Mouse (Mus musculus): Measurements from ENCODE around the gene Psmb10. TPM values are rescaled to one million over a fixed set of nuclear protein-coding genes. Genes with fewer than 3 reads are reported as not detected.

Gene Psmb10
- polyA plus RNA-seq, 2 experiments, result 31.8 to 38.8 TPM

- TF ChIP-seq POLR2A (IDR thresholded peaks at IDR 0.05; ENCODE audit: borderline replicate concordance, extremely low read depth, insufficient read depth, insufficient read length), result no peak
- ATAC-seq (ENCODE audit: low FRiP score, low read depth) (no peak), DNase-seq (ENCODE audit: low spot score) (no peak)
- Histone ChIP-seq H3K27ac (replicated peaks; ENCODE audit: low read depth, low read length) (no peak overlapping the region), H3K36me3 (ENCODE audit: control insufficient read depth, insufficient read depth, low read length) (peaks cover 83% of the 10 kb centered on the region), H3K4me2 (replicated peaks; ENCODE audit: low read depth, low read length, severe bottlenecking) (no peak overlapping the region), H3K9ac (ENCODE audit: low read depth, low read length, severe bottlenecking) (no peak overlapping the region), H3K27me3 (ENCODE audit: control insufficient read depth, insufficient read depth, low read length) (no peaks in the 10 kb centered on the region), H3K4me3 (replicated peaks; ENCODE audit: low read length) (no peak overlapping the region), H3K4me1 (ENCODE audit: control insufficient read depth, insufficient read depth, low read length) (peaks cover 3% of the 10 kb centered on the region; the same call in 1 of the 2 replicates), H3K9me3 (ENCODE audit: control insufficient read depth, low read length) (no peaks in the 10 kb centered on the region)
- 88% methylated on average over 6 of the region's 6 CpGs for WGBS
Measured at GRCm38 (mm10) chr8:105890870-105891269, 47.4 kb downstream of the Psmb10 start.

- DNase-seq (ENCODE audit: low spot score) (no peak), ATAC-seq (ENCODE audit: low FRiP score, low read depth) (no peak)
- Histone ChIP-seq H3K27ac (replicated peaks; ENCODE audit: low read depth, low read length) (no peak overlapping the region), H3K36me3 (ENCODE audit: control insufficient read depth, insufficient read depth, low read length) (peaks cover 89% of the 10 kb centered on the region), H3K27me3 (ENCODE audit: control insufficient read depth, insufficient read depth, low read length) (no peaks in the 10 kb centered on the region), H3K4me2 (replicated peaks; ENCODE audit: low read depth, low read length, severe bottlenecking) (no peak overlapping the region), H3K4me3 (replicated peaks; ENCODE audit: low read length) (no peak overlapping the region), H3K9me3 (ENCODE audit: control insufficient read depth, low read length) (no peaks in the 10 kb centered on the region), H3K4me1 (ENCODE audit: control insufficient read depth, insufficient read depth, low read length) (peaks cover 3% of the 10 kb centered on the region; the same call in 1 of the 2 replicates), H3K9ac (ENCODE audit: low read depth, low read length, severe bottlenecking) (no peak overlapping the region)
- WGBS, result 94% methylated on average over 12 of the region's 12 CpGs
- TF ChIP-seq POLR2A (IDR thresholded peaks at IDR 0.05; ENCODE audit: borderline replicate concordance, extremely low read depth, insufficient read depth, insufficient read length), result no peak
Measured at GRCm38 (mm10) chr8:105889756-105890465, 48.3 kb downstream of the Psmb10 start.

Small RNA genes within 50 kb of the gene (microRNA-seq; reads per million reads assigned to microRNA genes)
- gene Mir7074, result not detected

Other genes starting within 250 kb of the Psmb10 start
- 52.8 and 68.4 TPM in 2 replicates for gene Acd, start 237.3 kb downstream of the Psmb10 start, polyA plus RNA-seq (2012; rRNA removed)
- 62.0 and 72.1 TPM in 2 replicates for gene Acd, start 237.3 kb downstream of the Psmb10 start, polyA plus RNA-seq (2014; fragmentation: Nextera tagmentation; extraction: Ambion mirVana)
- 17.9 and 28.4 TPM in 2 replicates for gene Pard6a, start 237.3 kb downstream of the Psmb10 start, polyA plus RNA-seq (2012; rRNA removed)
- gene Pard6a, start 237.3 kb downstream of the Psmb10 start, polyA plus RNA-seq (2014; fragmentation: Nextera tagmentation; extraction: Ambion mirVana), result 18.4 and 19.3 TPM in 2 replicates
- 0.18 TPM in 1 of 2 replicates, not detected in the other for gene 4933405L10Rik, start 230.8 kb downstream of the Psmb10 start, polyA plus RNA-seq (2012; rRNA removed)
- gene 4933405L10Rik, start 230.8 kb downstream of the Psmb10 start, polyA plus RNA-seq (2014; fragmentation: Nextera tagmentation; extraction: Ambion mirVana), result 0.29 TPM in 1 of 2 replicates, not detected in the other
- gene Enkd1, start 230.2 kb downstream of the Psmb10 start, polyA plus RNA-seq (2012; rRNA removed), result 43.3 and 45.4 TPM in 2 replicates
- 19.8 and 22.8 TPM in 2 replicates for gene Enkd1, start 230.2 kb downstream of the Psmb10 start, polyA plus RNA-seq (2014; fragmentation: Nextera tagmentation; extraction: Ambion mirVana)
- gene Gfod2, start 179.8 kb downstream of the Psmb10 start, polyA plus RNA-seq (2012; rRNA removed), result 10.5 and 11.7 TPM in 2 replicates
- gene Gfod2, start 179.8 kb downstream of the Psmb10 start, polyA plus RNA-seq (2014; fragmentation: Nextera tagmentation; extraction: Ambion mirVana), result 13.6 and 17.7 TPM in 2 replicates
- gene Ranbp10, start 111.1 kb downstream of the Psmb10 start, polyA plus RNA-seq (2012; rRNA removed), result 31.3 and 37.4 TPM in 2 replicates
- gene Ranbp10, start 111.1 kb downstream of the Psmb10 start, polyA plus RNA-seq (2014; fragmentation: Nextera tagmentation; extraction: Ambion mirVana), result 12.2 and 15.0 TPM in 2 replicates
- gene Tsnaxip1, start 110.7 kb downstream of the Psmb10 start, polyA plus RNA-seq (2012; rRNA removed), result 0.06 and 0.19 TPM in 2 replicates
- gene Tsnaxip1, start 110.7 kb downstream of the Psmb10 start, polyA plus RNA-seq (2014; fragmentation: Nextera tagmentation; extraction: Ambion mirVana), result 0.18 and 0.62 TPM in 2 replicates
- 92.2 and 98.0 TPM in 2 replicates for gene Cenpt, start 85.2 kb downstream of the Psmb10 start, polyA plus RNA-seq (2012; rRNA removed)
- 41.5 and 45.7 TPM in 2 replicates for gene Cenpt, start 85.2 kb downstream of the Psmb10 start, polyA plus RNA-seq (2014; fragmentation: Nextera tagmentation; extraction: Ambion mirVana)
- gene Thap11, start 83.3 kb downstream of the Psmb10 start, polyA plus RNA-seq (2012; rRNA removed), result 70.7 and 83.1 TPM in 2 replicates
- gene Thap11, start 83.3 kb downstream of the Psmb10 start, polyA plus RNA-seq (2014; fragmentation: Nextera tagmentation; extraction: Ambion mirVana), result 62.5 and 68.4 TPM in 2 replicates
- gene Nutf2, start 77.9 kb downstream of the Psmb10 start, polyA plus RNA-seq (2012; rRNA removed), result 239 and 249 TPM in 2 replicates
- gene Nutf2, start 77.9 kb downstream of the Psmb10 start, polyA plus RNA-seq (2014; fragmentation: Nextera tagmentation; extraction: Ambion mirVana), result 259 and 271 TPM in 2 replicates
- 91.8 and 127 TPM in 2 replicates for gene Edc4, start 57.6 kb downstream of the Psmb10 start, polyA plus RNA-seq (2012; rRNA removed)
- 39.6 and 49.1 TPM in 2 replicates for gene Edc4, start 57.6 kb downstream of the Psmb10 start, polyA plus RNA-seq (2014; fragmentation: Nextera tagmentation; extraction: Ambion mirVana)
- 2.2 TPM in 2 replicates for gene Nrn1l, start 44.9 kb downstream of the Psmb10 start, polyA plus RNA-seq (2012; rRNA removed)
- gene Nrn1l, start 44.9 kb downstream of the Psmb10 start, polyA plus RNA-seq (2014; fragmentation: Nextera tagmentation; extraction: Ambion mirVana), result 0.45 and 1.1 TPM in 2 replicates
- gene Pskh1, start 38.0 kb downstream of the Psmb10 start, polyA plus RNA-seq (2012; rRNA removed), result 57.2 and 82.7 TPM in 2 replicates
- 33.1 and 37.6 TPM in 2 replicates for gene Pskh1, start 38.0 kb downstream of the Psmb10 start, polyA plus RNA-seq (2014; fragmentation: Nextera tagmentation; extraction: Ambion mirVana)
- gene Ctrl, start 4.6 kb downstream of the Psmb10 start, polyA plus RNA-seq (2012; rRNA removed), result 4.1 and 5.7 TPM in 2 replicates
- 0.88 and 1.7 TPM in 2 replicates for gene Ctrl, start 4.6 kb downstream of the Psmb10 start, polyA plus RNA-seq (2014; fragmentation: Nextera tagmentation; extraction: Ambion mirVana)
- gene Lcat, start 4.9 kb upstream of the Psmb10 start, polyA plus RNA-seq (2012; rRNA removed), result 15.9 and 18.5 TPM in 2 replicates
- 1.9 and 3.0 TPM in 2 replicates for gene Lcat, start 4.9 kb upstream of the Psmb10 start, polyA plus RNA-seq (2014; fragmentation: Nextera tagmentation; extraction: Ambion mirVana)
- gene Slc12a4, start 27.7 kb upstream of the Psmb10 start, polyA plus RNA-seq (2012; rRNA removed), result 116 and 135 TPM in 2 replicates
- 46.0 and 56.2 TPM in 2 replicates for gene Slc12a4, start 27.7 kb upstream of the Psmb10 start, polyA plus RNA-seq (2014; fragmentation: Nextera tagmentation; extraction: Ambion mirVana)
- gene Dpep3, start 41.0 kb upstream of the Psmb10 start, polyA plus RNA-seq (2012; rRNA removed), result not detected in 2 replicates
- gene Dpep3, start 41.0 kb upstream of the Psmb10 start, polyA plus RNA-seq (2014; fragmentation: Nextera tagmentation; extraction: Ambion mirVana), result 0.11 TPM in 1 of 2 replicates, not detected in the other
- 24.4 and 25.6 TPM in 2 replicates for gene Dus2, start 52.9 kb upstream of the Psmb10 start, polyA plus RNA-seq (2012; rRNA removed)
- 22.4 and 25.0 TPM in 2 replicates for gene Dus2, start 52.9 kb upstream of the Psmb10 start, polyA plus RNA-seq (2014; fragmentation: Nextera tagmentation; extraction: Ambion mirVana)
- 0.05 TPM in 1 of 2 replicates, not detected in the other for gene Dpep2nb, start 67.5 kb upstream of the Psmb10 start, polyA plus RNA-seq (2012; rRNA removed)
- gene Dpep2nb, start 67.5 kb upstream of the Psmb10 start, polyA plus RNA-seq (2014; fragmentation: Nextera tagmentation; extraction: Ambion mirVana), result 0.17 TPM in 1 of 2 replicates, not detected in the other
- gene Ddx28, start 73.4 kb upstream of the Psmb10 start, polyA plus RNA-seq (2012; rRNA removed), result 12.9 and 14.9 TPM in 2 replicates
- 17.2 and 19.5 TPM in 2 replicates for gene Ddx28, start 73.4 kb upstream of the Psmb10 start, polyA plus RNA-seq (2014; fragmentation: Nextera tagmentation; extraction: Ambion mirVana)
- 27.2 and 31.6 TPM in 2 replicates for gene Nfatc3, start 120.4 kb upstream of the Psmb10 start, polyA plus RNA-seq (2012; rRNA removed)
- 7.8 and 9.6 TPM in 2 replicates for gene Nfatc3, start 120.4 kb upstream of the Psmb10 start, polyA plus RNA-seq (2014; fragmentation: Nextera tagmentation; extraction: Ambion mirVana)
- 29.5 and 34.3 TPM in 2 replicates for gene Esrp2, start 198.5 kb upstream of the Psmb10 start, polyA plus RNA-seq (2012; rRNA removed)
- gene Esrp2, start 198.5 kb upstream of the Psmb10 start, polyA plus RNA-seq (2014; fragmentation: Nextera tagmentation; extraction: Ambion mirVana), result 38.8 and 38.9 TPM in 2 replicates
- gene Pla2g15, start 212.0 kb upstream of the Psmb10 start, polyA plus RNA-seq (2012; rRNA removed), result 13.7 and 15.0 TPM in 2 replicates
- 6.3 and 7.8 TPM in 2 replicates for gene Pla2g15, start 212.0 kb upstream of the Psmb10 start, polyA plus RNA-seq (2014; fragmentation: Nextera tagmentation; extraction: Ambion mirVana)
- 42.1 and 57.6 TPM in 2 replicates for gene Slc7a6, start 230.4 kb upstream of the Psmb10 start, polyA plus RNA-seq (2012; rRNA removed)
- gene Slc7a6, start 230.4 kb upstream of the Psmb10 start, polyA plus RNA-seq (2014; fragmentation: Nextera tagmentation; extraction: Ambion mirVana), result 55.7 and 73.1 TPM in 2 replicates